Mouse (Mus musculus) megakaryocyte, embryonic 14.5 days (primary cell): ENCODE results near the gene Mmp27.

Experiments
- FLI1 ChIP-seq: IDR thresholded peaks from 2 replicates; pipeline ENCODE4 v1.6.1; 2012; ENCODE audit warnings: low read length, inconsistent platforms, mixed read lengths
- GATA1 ChIP-seq: IDR thresholded peaks from 3 replicates; pipeline ENCODE4 v1.6.1; 2012; ENCODE audit warnings: mixed read lengths, low read length, inconsistent platforms, borderline replicate concordance

GRCm38 (mm10) chr9:7605638-7606037 is 34.4 kb downstream of the Mmp27 start:
- TF ChIP-seq GATA1, result no peak
- no peak for TF ChIP-seq FLI1
